Mouse (Mus musculus): Measurements from ENCODE around the gene Ppp2r5d. TPM values are rescaled to one million over a fixed set of nuclear protein-coding genes. Genes with fewer than 3 reads are reported as not detected.

Ppp2r5d gene
- polyA plus RNA-seq, 1 experiment from 2014 or later: 93.2 TPM

- WGBS: 83% methylated on average over 3 of the region's 3 CpGs
- ATAC-seq (ENCODE audit: insufficient number of reproducible peaks, low FRiP score, low TSS enrichment, low read depth): no peak
- no peaks in the 10 kb centered on the region for H3K9me3 ChIP-seq (replicated peaks)
- H3K27me3 ChIP-seq: no peaks in the 10 kb centered on the region
- H3K9ac ChIP-seq: no peak overlapping the region
- H3K36me3 ChIP-seq: peaks cover 25% of the 10 kb centered on the region; the same call in 1 of the 2 replicates
- H3K27ac ChIP-seq (replicated peaks): no peak overlapping the region
- H3K4me1 ChIP-seq: peaks cover 31% of the 10 kb centered on the region
- no peak overlapping the region for H3K4me3 ChIP-seq (replicated peaks)
- H3K4me2 ChIP-seq (replicated peaks): no peak overlapping the region
Measured at GRCm38 (mm10) chr17:46699912-46700311, 5.0 kb downstream of the Ppp2r5d start.

GRCm38 (mm10) chr17:46699245-46699644 lies 5.7 kb downstream of the Ppp2r5d start:
- peaks cover 25% of the 10 kb centered on the region; the same call in 1 of the 2 replicates for H3K36me3 ChIP-seq
- H3K9me3 ChIP-seq (replicated peaks): no peaks in the 10 kb centered on the region
- no peaks in the 10 kb centered on the region for H3K27me3 ChIP-seq
- H3K4me1 ChIP-seq: peaks cover 31% of the 10 kb centered on the region
- no peak overlapping the region for H3K9ac ChIP-seq
- ATAC-seq (ENCODE audit: insufficient number of reproducible peaks, low FRiP score, low TSS enrichment, low read depth): no peak
- no peak overlapping the region for H3K4me2 ChIP-seq (replicated peaks)
- 80% methylated on average over 5 of the region's 5 CpGs for WGBS
- no peak overlapping the region for H3K4me3 ChIP-seq (replicated peaks)
- H3K27ac ChIP-seq (replicated peaks): no peak overlapping the region

GRCm38 (mm10) chr17:46698515-46698914 lies 6.4 kb downstream of the Ppp2r5d start:
- Histone ChIP-seq H3K36me3 (peaks cover 25% of the 10 kb centered on the region; the same call in 1 of the 2 replicates), H3K27ac (replicated peaks) (no peak overlapping the region), H3K4me2 (replicated peaks) (no peak overlapping the region), H3K9ac (no peak overlapping the region), H3K27me3 (no peaks in the 10 kb centered on the region), H3K4me3 (replicated peaks) (no peak overlapping the region), H3K9me3 (replicated peaks) (no peaks in the 10 kb centered on the region), H3K4me1 (peaks cover 25% of the 10 kb centered on the region)
- 82% methylated on average over 6 of the region's 6 CpGs for WGBS
- no peak for ATAC-seq (ENCODE audit: insufficient number of reproducible peaks, low FRiP score, low TSS enrichment, low read depth)

- H3K36me3 ChIP-seq: peaks cover 34% of the 10 kb centered on the region
Measured at GRCm38 (mm10) chr17:46694517-46695063, 10.3 kb downstream of the Ppp2r5d start.

GRCm38 (mm10) chr17:46691390-46691789 lies 13.5 kb downstream of the Ppp2r5d start:
- H3K9ac ChIP-seq: no peak overlapping the region
- H3K4me1 ChIP-seq: no peaks in the 10 kb centered on the region
- WGBS: 81% methylated on average over 2 of the region's 2 CpGs
- H3K27ac ChIP-seq (replicated peaks): no peak overlapping the region
- no peak overlapping the region for H3K4me3 ChIP-seq (replicated peaks)
- no peak for ATAC-seq (ENCODE audit: insufficient number of reproducible peaks, low FRiP score, low TSS enrichment, low read depth)
- no peaks in the 10 kb centered on the region for H3K9me3 ChIP-seq (replicated peaks)
- no peaks in the 10 kb centered on the region for H3K27me3 ChIP-seq
- no peak overlapping the region for H3K4me2 ChIP-seq (replicated peaks)
- peaks cover 37% of the 10 kb centered on the region for H3K36me3 ChIP-seq

More at GRCm38 (mm10) chr17:46694517-46695063, 10.3 kb downstream of the Ppp2r5d start:
- Histone ChIP-seq H3K4me2 (replicated peaks) (no peak overlapping the region), H3K27me3 (no peaks in the 10 kb centered on the region), H3K27ac (replicated peaks) (no peak overlapping the region), H3K9me3 (replicated peaks) (no peaks in the 10 kb centered on the region), H3K9ac (no peak overlapping the region), H3K4me3 (replicated peaks) (no peak overlapping the region), H3K4me1 (no peaks in the 10 kb centered on the region)
- no peak for ATAC-seq (ENCODE audit: insufficient number of reproducible peaks, low FRiP score, low TSS enrichment, low read depth)
- 95% methylated on average over 1 of the region's 1 CpGs for WGBS

- Histone ChIP-seq H3K9ac (no peak overlapping the region), H3K27ac (replicated peaks) (no peak overlapping the region), H3K4me1 (no peaks in the 10 kb centered on the region), H3K27me3 (no peaks in the 10 kb centered on the region), H3K4me3 (replicated peaks) (no peak overlapping the region), H3K36me3 (peaks cover 39% of the 10 kb centered on the region), H3K4me2 (replicated peaks) (no peak overlapping the region), H3K9me3 (replicated peaks) (no peaks in the 10 kb centered on the region)
- ATAC-seq (ENCODE audit: insufficient number of reproducible peaks, low FRiP score, low TSS enrichment, low read depth): no peak
- 93% methylated on average over 12 of the region's 12 CpGs for WGBS
Measured at GRCm38 (mm10) chr17:46690665-46691064, 14.2 kb downstream of the Ppp2r5d start.

- Histone ChIP-seq H3K27me3 (no peaks in the 10 kb centered on the region), H3K36me3 (peaks cover 58% of the 10 kb centered on the region), H3K27ac (replicated peaks) (no peak overlapping the region), H3K9ac (no peak overlapping the region), H3K4me1 (peaks cover 9% of the 10 kb centered on the region), H3K9me3 (replicated peaks) (no peaks in the 10 kb centered on the region), H3K4me3 (replicated peaks) (no peak overlapping the region), H3K4me2 (replicated peaks) (no peak overlapping the region)
- 87% methylated on average over 6 of the region's 6 CpGs for WGBS
- ATAC-seq (ENCODE audit: insufficient number of reproducible peaks, low FRiP score, low TSS enrichment, low read depth): no peak
Measured at GRCm38 (mm10) chr17:46685913-46686312, 19.0 kb downstream of the Ppp2r5d start.

- no peak for ATAC-seq (ENCODE audit: insufficient number of reproducible peaks, low FRiP score, low TSS enrichment, low read depth)
- Histone ChIP-seq H3K4me1 (peaks cover 31% of the 10 kb centered on the region), H3K9ac (no peak overlapping the region), H3K4me3 (replicated peaks) (no peak overlapping the region), H3K27ac (replicated peaks) (no peak overlapping the region), H3K9me3 (replicated peaks) (no peaks in the 10 kb centered on the region), H3K4me2 (replicated peaks) (no peak overlapping the region), H3K36me3 (peaks cover 55% of the 10 kb centered on the region), H3K27me3 (no peaks in the 10 kb centered on the region)
- 83% methylated on average over 16 of the region's 16 CpGs for WGBS
Measured at GRCm38 (mm10) chr17:46682654-46683389, 22.1 kb downstream of the Ppp2r5d start.

GRCm38 (mm10) chr17:46681466-46682118 lies 23.3 kb downstream of the Ppp2r5d start:
- Histone ChIP-seq H3K36me3 (peaks cover 57% of the 10 kb centered on the region), H3K4me3 (replicated peaks) (peak overlapping the region; percentile 90), H3K4me1 (peaks cover 31% of the 10 kb centered on the region), H3K9ac (peak overlapping the region; percentile 42), H3K9me3 (replicated peaks) (no peaks in the 10 kb centered on the region), H3K27me3 (no peaks in the 10 kb centered on the region), H3K4me2 (replicated peaks) (peak overlapping the region; percentile 80), H3K27ac (replicated peaks) (peak overlapping the region; percentile 84)
- no peak for ATAC-seq (ENCODE audit: insufficient number of reproducible peaks, low FRiP score, low TSS enrichment, low read depth)
- WGBS: 12% methylated on average over 12 of the region's 12 CpGs

- Histone ChIP-seq H3K4me2 (replicated peaks) (peak within 1 kb of the TSS; percentile 80), H3K4me3 (replicated peaks) (peak within 1 kb of the TSS; percentile 90), H3K27me3 (no peaks in the 10 kb centered on the region), H3K9me3 (replicated peaks) (no peaks in the 10 kb centered on the region), H3K9ac (peak within 1 kb of the TSS; percentile 78), H3K4me1 (peaks cover 31% of the 10 kb centered on the region), H3K36me3 (peaks cover 57% of the 10 kb centered on the region), H3K27ac (replicated peaks) (peak within 1 kb of the TSS; percentile 93)
- peak; percentile 97 for ATAC-seq (ENCODE audit: insufficient number of reproducible peaks, low FRiP score, low TSS enrichment, low read depth)
- WGBS: 0% methylated on average over 49 of the region's 49 CpGs
Measured at GRCm38 (mm10) chr17:46680760-46681373, 24.0 kb downstream of the Ppp2r5d start, which contains the start of gene Klhdc3. TSS of gene Klhdc3 (minus strand) at chr17:46680914.
